Mouse (Mus musculus): ENCODE results near the gene Rps12.

Gene Rps12

DNA sequence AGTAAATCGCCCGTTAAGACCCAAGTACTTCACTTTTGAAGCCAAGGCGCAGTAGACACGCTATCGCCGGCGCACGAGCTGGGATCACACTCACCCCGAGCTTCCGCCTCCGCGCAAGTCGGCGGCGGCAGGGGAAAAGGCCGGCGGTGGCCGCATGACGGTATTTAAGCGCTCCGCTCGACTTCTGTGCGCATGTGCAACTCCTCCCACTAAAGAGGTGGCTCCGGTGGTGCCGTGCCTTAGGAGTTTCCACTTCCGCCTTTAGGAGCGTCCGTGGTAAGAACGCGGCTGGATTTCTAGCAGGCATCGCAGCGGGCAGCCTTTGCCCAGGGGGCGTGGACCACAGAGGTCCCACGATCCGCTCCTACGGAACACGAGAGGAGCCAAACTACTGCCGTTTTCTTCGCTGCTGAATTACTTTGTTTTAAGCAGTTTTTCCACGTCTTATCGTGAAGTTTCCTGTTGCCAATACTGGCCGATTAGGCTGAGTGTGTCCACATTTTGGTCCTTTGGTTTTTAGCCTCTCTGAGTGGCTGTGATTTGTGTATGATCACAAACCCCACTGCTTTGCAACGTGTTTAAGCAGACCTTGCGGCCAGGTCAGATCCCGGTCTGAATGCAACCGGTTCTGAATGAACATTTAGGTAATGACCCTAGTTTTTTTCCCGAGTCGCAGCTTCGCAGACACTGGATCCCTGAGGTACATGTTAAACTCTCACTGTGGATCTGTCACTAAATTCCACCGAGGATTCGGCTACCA lies at the start of gene Rps12:
TSS of gene Rps12 (minus strand) at position 214 of the 760 bp plus-strand sequence.
- peak; percentile 98 to 99 for DNase-seq (ENCODE audit: low spot score in 2 of 2)

DNA sequence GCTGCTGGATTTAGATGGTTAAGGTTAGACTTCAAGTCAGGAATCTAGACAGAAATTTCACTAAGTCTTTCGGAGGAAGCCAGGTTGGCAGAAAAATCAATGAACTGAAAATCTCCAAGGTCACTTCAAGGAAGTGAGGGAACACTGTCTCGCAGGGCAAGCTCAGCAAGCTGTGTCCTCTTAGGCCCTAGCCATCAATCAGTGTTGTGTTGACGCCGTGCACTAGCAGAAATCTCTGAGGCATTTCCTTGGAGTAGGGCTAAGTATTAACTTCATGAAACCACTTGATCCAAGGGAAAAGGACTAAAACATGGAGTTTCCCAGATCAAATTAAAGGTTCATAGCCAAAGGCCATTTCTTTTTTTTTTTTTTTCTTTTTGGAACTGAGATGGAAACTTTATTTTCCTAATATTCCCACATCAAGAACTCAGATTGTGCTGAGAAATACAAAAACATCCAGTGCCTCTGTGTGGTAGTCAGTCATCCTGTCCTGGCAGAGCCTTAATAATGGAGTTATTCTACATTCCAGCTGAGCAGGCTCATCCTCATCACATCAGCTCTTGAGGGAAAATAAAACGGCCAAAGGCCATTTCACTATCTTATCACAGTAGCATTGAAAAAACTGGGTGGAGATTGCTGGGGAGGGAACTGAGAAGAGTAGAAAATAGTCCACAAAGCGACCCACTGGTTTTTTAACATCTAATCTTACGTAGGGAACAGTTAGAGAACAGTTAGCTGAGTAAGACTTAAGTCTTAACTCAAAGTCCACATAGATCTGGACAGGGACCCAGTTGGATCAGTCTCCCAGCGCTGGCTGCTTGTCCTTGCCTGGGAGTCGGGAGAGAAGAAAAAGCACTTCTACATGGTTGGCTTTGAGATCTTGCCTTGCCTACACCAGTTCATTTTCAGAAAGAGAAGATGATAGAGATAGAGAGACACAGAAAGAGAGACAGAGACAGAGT lies 49.2 kb upstream of the Rps12 start:
- no peak for DNase-seq (ENCODE audit: low spot score in 2 of 2)

DNA sequence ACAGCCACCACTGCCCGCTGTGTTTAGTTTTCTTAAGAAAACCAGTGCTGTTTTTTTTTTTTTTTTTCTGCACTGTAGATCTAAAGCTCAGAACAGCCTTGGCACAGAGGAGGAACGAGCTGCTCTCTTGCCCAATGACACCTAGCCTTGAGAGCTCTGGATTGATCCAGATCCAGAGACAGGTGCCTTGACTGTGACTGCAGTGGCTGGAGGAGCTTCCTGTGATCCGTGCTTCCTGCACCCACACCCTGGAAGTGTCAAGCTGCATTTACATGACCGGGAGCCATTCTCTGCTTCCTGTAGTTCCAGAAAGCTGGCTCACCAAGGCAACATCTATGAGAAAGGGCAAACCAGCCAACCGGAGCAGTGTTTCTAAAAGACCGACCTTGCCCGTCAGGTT lies 39.4 kb upstream of the Rps12 start:
- no peak for DNase-seq (ENCODE audit: low spot score in 2 of 2)

DNA sequence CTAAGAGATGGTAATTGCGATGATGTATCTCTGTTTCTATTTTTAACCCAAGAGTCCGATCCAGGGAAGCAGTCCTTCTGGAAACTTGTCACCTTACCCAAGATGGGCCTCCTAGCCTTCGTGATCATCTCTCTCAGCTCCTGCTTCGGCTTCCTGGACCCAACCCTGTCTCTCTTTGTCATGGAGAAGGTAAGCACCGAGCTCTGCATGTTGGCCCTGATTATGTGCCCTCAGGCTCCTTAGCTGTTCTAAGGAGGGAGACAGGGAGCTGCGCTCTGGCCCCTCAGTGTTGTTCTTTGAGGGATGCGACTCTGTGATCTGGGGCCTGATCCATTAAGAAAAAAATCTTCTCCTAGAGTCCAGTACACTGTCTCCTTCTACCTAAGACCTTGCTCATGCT lies 29.2 kb upstream of the Rps12 start:
- no peak for DNase-seq (ENCODE audit: low spot score in 2 of 2)

DNA sequence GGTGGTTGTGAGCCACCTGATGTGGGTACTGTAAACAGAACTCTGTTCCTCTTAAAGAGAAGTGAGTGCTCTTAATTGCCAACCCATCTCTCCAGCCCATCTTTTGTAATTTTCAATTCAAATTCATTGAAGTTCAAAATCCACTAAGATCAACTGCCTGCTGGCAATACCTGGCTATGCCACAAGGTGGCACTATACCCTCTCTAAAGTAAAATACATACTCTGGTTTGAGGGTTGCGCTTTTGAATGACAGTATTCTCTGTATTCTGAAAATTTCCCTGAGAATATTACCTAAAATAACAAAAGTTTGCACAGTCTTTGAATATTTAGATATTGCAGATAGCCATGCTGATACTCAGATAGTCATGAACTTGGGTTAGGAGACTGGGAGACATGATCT lies 28.1 kb upstream of the Rps12 start:
- peak; percentile 22 to 72 for DNase-seq (ENCODE audit: low spot score in 2 of 2)

DNA sequence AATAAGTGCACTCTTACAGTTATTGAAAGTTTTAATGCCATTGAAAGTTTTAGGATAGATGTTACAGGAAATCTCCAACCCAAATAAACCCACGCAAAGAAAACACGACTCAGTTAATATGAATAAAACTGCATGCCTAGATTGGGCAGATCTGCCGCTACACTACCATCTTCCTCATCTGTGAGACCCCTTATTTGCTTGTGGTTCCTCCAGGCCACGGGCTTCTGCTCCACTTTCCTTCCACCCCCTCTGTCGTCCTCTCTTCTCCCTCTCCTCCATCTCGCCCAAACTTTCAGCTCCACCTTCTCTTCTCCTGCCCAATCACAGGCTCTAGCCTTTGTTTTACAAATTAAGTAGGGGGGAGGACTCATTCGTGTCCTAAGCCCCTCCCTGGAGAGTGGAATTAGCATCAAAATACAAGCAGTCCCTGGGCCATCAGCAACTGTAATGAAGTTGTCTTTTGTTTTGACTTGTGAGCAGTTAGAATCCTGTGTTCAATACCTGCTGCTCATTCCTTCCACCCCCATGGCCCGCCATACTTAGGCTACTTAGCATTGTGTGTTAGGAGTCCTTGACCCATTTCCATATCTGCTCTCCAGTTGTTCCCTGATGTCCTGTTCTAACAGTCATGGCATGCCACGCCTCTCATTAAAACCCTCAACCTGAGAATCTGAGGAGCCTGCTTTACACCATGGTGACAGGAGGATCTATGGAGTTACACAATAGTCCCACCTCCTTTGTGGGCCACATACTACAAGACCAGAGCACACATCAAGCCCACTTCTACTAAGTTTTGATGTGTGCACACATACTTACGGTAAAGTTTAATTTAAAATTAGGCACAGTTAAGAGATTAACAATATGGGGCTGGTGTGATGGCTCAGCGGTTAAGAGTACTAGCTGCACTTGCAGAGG lies 26.0 kb upstream of the Rps12 start:
- no peak for DNase-seq (ENCODE audit: low spot score in 2 of 2)

DNA sequence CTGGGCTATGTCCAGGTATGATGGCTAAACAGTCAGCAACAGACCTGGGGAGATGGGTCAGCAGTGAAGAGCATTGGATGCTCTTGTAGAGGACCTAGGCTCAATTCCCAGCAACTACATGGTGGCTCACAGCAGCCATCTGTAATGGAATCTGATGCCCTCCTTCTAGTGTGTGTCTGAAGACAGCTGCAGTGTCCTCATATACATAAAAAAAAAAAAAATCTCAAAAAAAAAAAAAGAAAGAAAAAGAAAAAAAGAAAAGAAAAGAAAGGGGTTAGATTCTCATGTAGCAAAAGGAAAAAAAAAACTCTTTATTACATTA lies 25.3 kb upstream of the Rps12 start:
- no peak for DNase-seq (ENCODE audit: low spot score in 2 of 2)

DNA sequence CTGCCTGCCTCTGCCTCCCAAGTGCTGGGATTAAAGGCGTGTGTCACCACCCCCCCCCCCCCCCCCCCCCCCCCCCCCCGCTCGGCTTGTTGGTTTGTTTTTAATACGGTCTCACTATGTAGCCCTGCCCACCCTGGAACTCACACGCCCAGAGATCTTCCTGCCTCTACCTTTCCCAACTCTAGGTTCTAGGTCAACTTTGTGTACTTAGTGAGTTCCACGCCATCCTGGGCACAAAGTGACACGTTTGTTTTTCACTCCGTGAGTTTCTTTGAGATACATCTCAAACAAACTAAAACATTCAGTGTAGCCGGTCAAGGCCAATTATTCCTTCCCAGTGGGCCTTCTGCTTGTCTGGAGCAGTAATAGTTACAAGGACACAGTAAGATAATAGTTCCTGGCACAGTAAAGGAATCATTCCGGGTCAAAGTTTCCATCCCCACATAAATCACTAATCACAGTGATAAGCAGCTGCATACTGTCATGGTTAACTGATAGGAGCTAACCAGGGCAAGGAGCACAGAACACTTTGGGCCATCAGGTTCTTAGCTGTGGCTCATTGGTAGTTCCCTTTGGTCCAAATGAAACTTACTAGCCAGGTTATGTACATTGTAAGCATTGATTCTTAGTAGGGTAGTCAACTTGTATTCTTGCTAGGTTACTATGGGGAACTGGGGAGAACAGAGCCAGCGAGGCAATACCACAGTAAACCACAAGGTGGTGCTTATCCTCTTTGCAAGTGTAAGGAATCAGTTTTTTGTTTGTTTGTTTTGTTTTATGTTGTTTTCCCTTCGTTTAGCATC lies 24.8 kb upstream of the Rps12 start:
- DNase-seq (ENCODE audit: low spot score in 2 of 2), result peak in 1 of 2 experiments; percentile 53

DNA sequence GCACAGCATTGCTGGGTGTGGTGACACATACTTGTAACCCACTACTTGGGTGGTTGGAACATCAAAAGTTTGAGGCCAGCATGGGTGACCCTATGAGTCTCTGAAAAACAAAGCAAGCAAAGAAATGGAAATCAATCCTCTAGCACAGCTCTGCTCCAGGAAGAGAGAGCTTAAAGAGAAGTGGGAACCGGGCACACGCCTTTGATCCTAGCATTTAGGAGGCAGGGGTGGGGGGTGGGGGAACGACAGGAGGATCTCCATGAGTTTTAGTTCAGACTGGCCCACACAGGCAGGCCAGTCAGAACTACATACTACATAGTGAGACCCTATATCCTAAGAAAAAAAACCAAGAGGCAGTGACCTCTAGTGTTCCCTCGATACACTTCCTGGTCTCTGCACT lies 19.1 kb upstream of the Rps12 start:
- no peak for DNase-seq (ENCODE audit: low spot score in 2 of 2)

DNA sequence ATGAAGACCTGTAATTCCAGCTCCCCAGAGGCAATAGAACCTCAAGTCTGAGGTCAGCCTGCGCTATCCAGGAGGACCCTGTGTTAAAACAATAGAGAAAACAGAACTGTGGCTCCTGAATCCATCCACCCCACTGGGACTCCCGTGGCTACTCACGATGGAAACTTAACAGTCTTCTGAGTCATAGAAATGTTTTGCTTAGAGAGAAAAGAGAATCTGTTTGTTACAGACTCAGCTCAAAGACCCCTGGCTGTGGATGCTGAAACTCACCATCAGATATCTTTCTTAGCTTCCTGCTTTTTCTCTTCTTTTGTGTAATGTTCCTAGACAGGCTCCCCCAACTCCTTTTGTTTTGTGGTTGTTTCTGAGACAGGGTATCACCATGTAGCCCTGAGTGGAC lies 17.6 kb upstream of the Rps12 start:
- no peak for DNase-seq (ENCODE audit: low spot score in 2 of 2)

DNA sequence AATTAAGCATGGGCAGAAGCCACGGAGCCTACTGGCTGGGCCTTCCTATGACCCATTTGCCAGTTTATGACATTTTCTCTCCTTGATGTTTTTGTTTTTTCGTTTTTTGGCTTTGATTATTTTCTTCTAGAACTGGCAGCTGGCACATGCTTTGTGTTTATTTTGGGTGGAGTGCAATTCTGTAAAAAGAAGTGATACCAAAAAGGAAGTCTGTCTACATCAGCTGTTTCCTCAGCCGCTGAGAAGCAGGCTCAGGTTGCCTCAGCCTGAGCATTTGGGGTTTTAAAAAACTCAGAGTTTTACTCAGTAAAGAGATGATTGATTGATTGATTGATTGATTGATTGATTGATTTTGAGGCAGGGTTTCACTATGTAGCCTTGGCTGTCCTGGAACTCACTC lies 15.8 kb upstream of the Rps12 start:
- no peak for DNase-seq (ENCODE audit: low spot score in 2 of 2)

DNA sequence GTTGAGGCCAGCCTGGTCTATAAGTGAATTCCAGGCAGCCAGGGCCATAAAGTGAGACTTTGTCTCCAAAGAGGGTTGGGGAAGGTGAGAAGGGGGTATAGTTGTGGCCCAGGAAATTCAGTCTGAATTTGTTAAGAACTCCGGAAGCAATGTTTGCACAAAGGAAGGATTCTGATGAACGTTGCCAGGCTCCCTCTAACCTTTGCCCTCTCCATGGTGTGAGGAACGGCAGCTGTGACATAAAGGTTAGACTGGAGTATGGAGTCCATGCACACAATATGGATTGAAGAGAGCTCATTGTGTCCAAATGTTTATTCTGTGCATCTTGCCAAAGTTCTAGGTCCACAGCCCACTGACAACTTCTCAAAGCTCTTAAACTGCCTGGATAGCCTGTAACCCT lies 12.9 kb upstream of the Rps12 start:
- DNase-seq (ENCODE audit: low spot score in 2 of 2), result no peak

DNA sequence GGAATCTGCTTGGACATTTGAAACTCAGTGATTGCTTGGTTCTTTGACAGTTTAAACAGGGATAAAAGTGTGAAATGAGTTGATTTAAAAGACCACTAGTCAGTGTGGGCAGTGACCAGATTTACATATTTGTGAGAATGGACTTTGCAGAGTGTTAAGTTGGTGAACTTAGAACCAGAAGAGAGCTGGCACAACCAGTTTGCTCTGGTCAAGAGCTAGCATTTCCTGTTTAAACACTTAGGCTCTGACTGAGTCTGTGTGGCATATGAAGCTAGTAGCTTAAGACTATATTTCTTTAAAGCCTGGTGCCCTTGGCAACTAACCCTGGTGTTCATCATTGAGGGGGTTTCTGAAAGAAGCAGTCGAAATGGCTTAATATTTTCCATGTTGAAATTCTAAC lies 11.1 kb upstream of the Rps12 start:
- DNase-seq (ENCODE audit: low spot score in 2 of 2), result no peak

DNA sequence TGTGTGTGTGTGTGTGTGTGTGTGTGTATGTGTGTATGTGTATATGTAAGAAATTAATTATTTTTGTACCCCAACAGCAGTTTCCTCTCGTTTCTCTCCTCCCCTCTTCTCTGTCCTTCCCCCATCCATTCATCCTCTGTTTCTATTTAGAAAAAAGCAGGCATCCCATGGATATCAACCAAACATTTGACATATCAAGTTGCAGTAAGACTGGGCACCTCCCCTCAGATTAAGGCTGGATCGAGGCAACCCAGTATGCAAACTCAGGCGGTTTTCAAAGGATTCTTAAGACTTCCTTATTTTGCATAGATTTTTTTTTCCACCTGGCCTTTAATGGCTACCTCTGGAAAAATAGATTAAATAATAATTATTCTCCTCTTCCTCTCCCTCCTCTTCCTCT lies 10.5 kb upstream of the Rps12 start:
- DNase-seq (ENCODE audit: low spot score in 2 of 2), result no peak

DNA sequence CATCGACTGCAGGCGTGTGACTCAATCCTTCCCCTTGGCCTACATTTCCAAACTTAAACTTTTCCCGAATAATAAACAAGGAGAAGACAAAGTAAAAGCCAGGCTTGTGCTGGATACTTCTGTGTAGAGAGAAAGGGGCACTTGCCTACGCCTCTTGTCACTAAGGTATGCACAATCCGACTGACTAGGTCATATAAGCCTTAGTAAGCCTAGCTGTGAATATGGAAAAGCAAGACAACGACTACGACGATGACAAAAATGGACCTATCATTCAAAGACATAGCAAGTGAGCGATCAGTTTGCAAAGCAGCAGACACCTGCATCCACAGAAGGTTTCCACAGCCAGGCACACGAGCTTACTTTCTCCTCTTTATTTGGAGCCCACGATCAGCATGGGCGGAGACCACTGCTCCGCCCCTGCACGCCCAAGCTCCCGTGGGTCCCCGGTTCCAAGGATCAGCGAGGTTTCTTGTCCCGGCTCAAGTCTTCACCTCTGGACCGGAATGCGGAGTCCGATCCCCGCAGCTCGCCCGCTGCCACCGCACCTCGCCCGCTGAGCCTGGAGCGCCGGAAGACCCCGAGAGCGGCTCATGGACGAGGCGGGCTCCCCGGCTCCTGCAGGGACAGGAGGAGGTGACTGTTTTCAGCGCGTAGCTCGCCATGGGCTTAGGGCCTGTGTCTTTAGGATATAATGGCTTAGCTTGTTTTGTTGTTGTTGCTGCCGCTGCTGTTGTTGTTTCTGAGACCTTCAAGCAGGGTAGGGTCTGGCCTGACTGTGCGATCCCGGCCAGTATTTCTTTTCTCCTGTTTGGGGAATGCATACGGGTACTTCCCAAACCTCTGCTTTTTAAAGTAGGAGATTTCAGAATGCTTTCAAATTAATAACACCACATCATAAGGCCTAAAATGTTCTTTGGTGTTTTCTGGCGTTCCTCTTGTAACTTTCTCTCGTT lies 9.8 kb upstream of the Rps12 start, which contains the start of gene Slc18b1:
TSS of gene Slc18b1 (plus strand) at position 436 of the 953 bp plus-strand sequence.
- peak in 1 of 2 experiments; percentile 37 for DNase-seq (ENCODE audit: low spot score in 2 of 2)

DNA sequence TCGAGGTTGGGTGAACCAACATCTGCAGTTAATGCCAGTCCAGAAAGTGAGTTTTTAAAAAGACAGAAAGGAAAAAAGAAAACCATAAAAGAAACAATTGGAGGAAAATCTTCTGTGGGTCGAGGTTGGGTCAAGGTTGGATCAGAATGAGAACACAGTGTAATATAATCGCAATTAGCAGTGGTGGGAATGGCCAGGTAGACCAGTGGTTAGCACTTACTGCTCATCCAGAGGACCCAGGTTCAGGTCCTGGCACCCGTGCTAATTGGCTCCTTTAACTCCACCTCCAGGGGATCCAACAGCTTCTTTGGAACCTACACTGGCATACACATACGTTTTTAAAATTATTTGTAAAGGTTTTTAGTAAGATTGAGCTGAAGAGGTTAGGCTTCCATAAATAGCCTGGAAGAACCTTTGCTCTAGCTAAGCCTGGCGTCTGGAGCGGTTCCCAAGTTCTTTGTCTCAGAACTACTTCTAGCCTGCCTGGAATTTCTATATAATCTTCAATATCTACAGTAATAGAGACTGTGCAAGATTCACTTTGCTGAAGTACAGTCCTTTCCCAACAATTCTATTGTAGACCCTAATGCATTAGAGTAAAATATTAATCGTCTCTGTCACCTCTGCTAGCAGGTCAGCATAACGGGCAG lies 8.9 kb upstream of the Rps12 start:
- no peak for DNase-seq (ENCODE audit: low spot score in 2 of 2)

DNA sequence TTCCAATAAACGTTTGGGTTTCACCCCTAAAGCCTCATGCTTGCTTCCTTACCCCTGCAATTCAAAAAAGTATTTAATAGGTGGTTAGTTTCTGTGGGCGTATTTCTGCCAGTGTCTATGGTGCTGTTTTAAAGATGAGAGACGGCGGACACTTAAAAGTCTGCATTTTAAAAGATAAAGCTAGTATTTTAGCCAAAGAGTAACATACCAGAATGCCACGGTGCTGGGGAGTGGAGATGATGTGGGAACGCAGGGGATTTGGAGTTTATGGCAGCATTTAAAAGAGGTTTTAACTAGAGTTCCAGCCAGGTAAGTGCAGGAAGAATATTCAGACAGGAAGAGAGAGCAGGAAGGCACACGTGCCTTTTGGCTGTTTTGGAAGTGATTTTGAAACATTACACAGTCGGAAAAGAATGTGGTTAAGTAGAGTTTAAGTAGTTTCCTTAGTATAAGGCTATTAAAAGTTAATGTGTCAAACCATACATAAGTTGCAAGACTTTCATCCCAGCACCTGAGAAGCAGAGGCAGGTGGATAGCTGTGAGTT lies 1.1 kb upstream of the Rps12 start:
- DNase-seq (ENCODE audit: low spot score in 2 of 2), result no peak

DNA sequence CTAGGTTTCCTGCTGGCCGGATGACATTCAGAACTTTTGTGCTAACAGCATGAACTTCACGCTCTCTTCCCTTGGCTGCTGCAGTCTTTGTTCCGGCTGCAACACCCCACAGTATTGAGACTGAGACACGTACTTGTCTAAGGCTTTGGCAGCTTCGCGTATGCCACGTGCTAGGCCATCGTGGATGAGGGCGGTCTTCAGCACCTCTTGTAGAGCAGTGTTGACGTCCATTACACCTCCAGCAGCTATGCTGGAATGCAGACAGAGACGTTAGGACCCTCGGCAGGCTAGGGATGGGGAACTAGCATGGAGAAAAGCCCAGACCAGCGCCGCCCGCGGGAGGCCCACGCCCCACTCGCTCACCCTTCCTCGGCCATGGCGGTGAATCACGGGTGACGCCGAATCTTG lies 440 bp downstream of the Rps12 start:
- DNase-seq (ENCODE audit: low spot score in 2 of 2), result peak in 1 of 2 experiments; percentile 15

DNA sequence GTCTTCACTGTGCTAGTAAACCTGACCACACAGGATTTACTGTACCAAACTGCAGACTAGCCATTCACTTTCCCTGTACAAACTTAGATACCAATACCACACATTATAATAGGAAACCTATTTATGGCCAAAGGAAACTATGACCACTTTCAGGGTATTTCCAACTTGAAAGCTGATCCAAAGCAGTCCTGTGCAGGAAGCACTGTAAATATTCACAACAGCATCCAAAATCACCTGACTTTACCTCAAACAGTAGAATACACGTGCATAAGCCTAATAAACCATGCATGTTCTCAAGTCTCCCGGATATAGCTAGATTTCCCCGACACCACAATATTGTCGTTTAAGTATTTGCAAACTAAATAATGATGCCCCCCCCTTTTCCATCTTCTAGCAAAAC lies 1.0 kb downstream of the Rps12 start:
- DNase-seq (ENCODE audit: low spot score in 2 of 2), result no peak
